Mouse (Mus musculus) fat pad, adult 2 months (tissue): ENCODE measurements at regions not wholly inside any gene's neighbourhood (a gene's known extent, or its start where the extent isn't known, plus 50 kb on each side); places are given as distances from the start of the nearest gene placed in this dataset.
"Not testable (repeated sequence)": the region's sequence is repeated elsewhere in the genome, so short reads cannot be mapped to it uniquely, and the experiment has no call there.

Experiments
- DNase-seq: peaks from one replicate; pipeline ENCODE4 v3.0.0-alpha.2; 2011; ENCODE audit warnings: low read depth, low spot score; ENCODE audit errors: extremely low read depth

DNA sequence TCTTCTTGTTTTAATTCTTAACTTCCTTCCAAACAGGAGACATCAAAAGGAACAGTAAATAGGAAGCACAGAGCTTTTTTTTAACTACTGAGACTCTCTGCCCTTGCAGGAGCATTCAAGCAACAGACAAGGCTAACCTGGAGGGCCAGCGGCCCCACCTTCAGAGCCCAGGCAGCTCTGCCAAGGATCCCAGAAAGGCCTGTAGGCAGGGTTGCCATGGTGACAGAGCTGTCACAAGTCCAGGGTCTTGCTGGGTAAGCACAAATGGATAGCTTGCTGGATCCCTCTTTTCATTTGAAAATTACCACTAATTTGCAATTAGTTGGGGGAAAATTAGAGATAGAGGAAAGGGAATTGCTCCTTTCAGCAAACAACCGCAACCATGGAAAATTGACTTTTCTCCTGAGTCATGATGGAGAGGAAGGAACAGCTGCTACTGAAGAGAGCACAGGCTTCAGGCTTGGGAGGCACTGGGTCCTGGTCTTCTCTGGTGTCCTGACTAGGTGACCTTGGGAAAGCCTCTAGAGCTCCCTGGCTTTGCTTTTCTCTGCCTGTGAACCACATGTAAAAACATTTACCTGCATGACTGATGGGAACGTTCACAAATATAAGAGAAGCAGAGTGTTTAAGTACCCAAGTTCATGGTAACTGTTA is 477.5 kb upstream of the Cdh5 start:
- DNase-seq: no peak

DNA sequence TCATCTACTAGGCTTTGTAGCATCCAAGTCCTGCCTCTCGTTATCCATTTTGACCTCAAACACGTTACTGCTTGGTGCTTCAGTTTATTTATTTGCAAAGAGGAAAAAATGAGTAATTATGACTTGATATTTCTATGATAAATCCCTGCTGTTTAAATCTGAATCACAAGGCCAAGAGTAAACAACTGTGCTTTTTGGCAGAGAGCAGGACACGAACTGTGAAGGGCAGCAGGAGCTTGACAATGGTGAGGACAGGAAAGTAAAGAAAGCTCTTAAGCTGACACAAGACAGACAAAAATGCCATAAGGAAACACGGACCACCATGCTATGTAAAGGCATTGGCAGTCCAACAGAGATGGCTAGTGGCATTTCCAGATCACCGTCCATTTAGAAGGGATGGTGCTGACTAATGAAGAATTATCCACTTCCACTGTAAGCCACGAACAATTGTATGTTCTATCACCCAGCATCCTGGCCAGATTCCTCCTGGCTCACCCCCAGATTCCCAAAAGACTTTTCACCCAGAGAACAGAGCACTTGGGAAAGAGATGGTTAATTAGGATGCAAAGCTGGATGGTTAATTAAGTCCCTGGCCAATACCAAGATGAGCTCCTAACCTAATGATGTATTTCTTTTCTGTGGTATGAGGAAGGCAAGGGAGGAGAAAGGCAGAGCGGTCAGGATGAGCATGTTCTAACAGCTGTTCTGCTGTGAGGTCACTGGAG is 476.1 kb upstream of the Cdh5 start:
- no peak for DNase-seq

DNA sequence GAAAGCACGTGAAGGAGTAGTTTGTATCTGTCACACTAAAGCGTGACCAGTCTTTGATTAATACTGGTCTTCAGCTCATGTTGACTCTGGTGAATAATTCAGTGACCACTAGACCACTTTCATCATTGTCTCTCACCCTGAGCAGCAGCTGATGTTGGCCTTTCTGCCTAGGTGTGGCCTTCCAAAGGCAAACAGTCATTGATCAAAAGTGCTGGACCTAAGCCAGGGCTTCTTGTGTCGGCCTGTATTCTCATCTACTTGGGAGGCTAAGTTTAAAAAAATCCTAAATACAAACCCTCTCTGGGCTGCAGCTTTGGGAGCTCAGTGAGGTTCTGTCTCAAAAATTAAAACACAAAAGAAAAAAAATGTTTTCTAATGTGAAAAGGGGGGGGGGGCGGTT is 475.0 kb upstream of the Cdh5 start:
- no peak for DNase-seq

DNA sequence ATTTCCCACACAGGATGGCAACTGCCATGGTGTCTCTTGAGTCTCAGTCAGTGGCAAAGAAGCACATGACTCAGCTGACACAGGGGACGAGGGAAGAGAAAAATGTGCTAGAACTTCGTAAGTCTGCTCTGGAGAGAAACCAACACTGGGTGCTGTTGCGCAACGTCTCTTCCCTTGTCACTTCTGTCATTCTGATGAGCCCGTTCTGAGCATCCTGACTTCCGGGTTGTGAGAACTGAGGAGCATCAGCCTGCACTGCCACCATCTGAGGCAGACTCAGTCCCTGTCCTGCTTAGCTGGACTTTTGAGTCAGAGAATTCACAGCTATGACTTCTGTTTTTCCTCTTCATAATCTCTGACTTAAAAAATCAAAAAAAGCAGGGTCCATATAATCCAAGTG is 468.9 kb upstream of the Cdh5 start:
- DNase-seq: no peak

DNA sequence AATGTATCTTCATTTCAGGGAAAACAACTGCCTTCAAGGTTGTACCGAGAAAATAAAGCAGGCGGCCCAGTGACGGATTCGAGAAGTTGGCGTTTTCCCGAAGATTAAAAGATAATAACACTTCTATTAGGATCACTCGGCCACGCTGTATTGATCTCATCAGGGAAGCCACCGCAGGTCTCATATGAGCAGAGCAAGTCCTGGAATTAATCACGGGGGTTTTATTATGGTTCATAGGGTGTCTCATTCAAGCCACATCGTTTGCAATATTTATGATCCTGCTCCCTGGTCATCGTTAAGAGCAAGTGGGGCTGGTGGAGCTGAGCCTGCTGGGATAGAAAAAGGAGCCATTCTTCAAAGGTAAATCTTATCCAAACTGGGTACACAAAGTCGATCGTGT is 466.5 kb upstream of the Cdh5 start:
- DNase-seq: no peak

DNA sequence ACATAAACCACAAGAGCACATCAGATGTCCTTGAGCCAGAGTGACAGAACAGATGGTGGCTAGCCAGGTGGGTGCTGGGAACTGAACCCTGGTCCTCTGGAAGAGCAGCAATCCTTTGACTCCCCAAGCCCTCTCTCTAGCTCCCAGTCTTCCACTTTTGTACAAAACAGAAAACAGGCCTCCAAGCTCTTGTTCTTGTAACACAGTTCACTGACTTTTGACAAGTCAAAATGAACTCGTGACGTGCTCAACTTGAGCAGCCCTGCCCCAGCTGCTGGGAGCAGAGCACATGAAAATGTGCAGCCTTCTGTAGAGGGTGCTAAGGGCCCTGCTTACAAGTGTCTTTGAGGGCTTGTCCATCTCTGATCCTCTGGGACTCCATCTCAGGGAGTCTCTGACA is 457.8 kb upstream of the Cdh5 start:
- DNase-seq: no peak

DNA sequence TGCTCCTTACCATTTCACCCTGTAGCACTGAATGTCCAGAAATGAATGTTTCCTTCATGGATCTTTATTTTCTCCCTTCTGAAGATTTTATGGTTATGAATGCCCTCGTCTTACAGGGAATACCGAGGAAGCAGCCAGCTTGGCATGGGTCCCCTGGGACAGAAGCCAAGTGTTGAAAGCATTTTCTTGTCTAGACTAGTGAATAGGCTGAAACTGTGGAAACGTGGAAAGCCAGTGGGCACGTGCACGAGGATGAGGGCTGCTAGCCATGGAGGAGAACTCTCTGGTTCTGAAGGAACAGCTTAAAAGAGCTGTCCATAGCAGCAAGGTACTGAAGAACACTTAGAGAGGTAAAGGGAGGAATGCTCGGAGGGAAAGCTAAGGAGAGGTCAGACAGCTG is 457.3 kb upstream of the Cdh5 start:
- no peak for DNase-seq

DNA sequence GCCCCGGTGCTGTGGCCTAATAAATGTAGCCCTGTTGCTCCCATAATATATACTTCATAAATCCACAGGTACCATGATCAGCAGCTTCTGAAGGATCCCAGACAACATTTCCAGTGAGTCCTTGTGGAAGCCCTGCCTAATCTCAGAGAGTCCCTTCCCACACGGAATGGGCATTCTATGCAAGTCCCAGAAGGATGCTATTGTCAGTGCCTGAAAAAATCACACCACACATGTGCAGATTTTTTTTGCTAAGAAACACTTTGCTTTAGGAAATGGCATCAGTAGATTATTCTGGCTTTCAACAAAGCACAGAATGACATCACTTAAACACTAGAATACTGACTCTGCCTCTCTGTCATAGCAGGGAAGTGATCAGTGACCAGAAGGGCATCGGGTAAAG is 456.6 kb upstream of the Cdh5 start:
- no peak for DNase-seq

DNA sequence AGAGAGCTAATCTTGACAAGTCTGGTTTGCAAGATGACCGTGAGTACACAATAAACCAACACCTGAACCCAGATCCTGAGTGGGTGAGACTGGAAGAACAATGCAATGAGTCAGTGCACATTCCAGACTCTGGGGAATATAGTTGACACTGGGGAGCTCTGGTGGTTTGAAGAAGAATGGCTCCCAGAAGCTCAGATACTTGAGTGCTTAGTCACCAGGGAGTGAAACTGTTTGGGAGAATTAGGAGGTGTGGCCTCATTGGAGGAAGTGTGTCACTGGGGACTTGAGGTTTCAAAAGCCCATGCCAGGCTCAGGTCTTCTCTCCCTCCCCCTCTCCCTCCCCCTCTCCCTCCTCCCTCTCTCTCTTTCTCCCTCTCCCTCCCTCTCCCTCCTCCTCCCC is 436.6 kb upstream of the Cdh5 start:
- DNase-seq: no peak

DNA sequence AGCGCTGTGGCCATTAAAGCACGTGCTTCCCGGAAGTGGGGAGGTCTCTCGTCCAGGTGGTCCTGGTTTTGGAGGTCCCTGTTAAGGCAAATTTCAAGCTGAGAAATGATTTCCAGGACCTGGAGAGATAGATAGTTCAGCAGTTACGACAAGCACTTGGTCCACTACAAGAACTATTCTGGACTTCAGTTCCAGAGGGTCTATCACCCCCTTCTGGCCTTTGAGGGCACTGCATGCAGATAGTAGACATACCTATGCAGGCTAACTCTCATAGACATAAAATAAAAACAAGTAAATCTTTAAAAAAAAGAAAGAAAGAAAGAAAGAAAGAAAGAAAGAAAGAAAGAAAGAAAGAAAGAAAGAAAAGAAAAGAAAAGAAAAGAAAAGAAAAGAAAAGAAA is 415.2 kb upstream of the Cdh5 start:
- not testable (repeated sequence) for DNase-seq

DNA sequence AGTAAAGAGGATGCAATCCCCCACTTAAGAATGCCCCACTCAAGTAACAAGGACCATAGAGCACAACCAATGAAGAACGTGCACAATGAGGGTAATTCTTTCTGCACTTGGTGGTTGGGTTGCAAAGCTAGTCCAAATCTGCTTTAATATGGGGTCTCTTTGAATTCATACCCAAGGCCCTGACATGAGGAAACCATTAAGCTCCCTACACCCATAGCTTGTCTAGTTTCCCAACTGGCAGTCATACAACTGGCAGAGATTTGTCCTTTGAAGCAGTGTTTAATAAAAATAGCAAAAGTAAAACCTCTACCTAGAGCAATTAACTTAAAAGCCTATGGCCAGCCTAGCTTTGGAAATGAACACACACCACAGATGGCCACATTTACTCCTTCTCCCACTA is 411.0 kb upstream of the Cdh5 start:
- no peak for DNase-seq

DNA sequence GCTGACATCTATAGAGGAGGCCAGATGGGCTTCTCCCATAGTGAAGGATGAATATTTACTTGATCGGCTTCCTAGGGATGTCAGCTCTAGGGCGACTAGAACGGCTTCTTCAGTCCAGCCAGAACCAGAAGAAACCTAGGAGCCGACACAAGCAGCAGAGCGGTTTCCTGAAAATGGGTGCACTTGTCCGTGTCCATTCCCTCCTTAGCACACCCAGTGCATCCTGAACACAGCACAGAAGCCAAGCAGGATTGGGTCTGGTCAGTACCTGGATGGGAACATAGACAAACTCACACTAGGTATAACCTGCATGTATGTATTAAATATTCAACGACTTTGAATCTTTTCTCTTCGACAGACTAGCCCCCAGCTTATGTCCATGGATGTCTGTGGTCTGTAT is 407.9 kb upstream of the Cdh5 start:
- no peak for DNase-seq

DNA sequence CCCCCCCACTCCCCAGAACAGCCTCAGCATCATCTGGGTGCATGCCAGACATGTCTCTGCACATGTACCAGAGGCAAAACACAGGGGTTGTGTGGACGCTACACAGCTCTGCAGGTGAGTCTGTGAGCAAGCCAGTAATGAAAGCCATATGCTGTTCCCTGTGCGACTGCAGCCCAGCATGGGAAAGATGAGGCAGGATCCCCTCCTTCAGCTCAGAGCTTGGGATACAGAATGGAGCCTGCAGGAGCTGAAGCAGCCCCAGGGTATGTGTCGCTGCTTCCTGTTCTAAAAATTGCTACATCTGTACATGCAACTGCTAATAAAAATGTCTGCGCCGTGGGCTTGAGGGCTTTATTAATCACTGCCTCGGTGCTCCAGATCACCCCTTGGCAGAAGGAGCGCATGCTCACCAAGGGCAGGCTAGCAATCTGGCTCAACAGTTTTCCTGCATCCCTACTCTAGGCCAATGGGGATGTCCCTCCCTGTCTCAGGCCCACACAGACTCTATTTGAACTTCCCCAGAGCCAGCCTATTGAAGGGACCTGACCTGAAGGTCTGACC is 407.0 kb upstream of the Cdh5 start:
- DNase-seq: no peak

DNA sequence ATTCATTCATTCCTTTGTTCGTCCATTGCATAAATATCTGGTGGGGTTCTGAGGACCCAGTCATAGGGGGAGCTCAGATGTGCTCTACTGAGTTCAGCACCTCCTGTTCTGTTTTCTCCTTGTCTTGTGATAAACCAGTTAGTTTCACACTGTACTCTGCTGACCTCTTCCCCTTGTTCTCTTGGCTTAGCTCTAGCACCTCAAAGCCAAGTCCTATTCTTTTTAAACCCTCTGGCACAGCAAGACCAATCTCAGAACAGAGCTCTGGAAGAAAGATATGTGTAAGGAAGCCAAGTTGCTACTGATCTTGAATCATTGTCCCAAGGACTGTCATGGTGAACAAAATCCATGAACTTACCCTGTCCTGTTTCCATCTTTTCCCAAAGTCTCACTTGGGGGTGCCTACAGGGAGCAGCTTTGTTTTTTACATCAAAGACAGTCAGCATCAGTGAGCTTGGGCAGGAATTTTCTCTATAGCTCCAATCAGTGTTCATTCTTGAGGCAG is 402.4 kb upstream of the Cdh5 start:
- DNase-seq: no peak

DNA sequence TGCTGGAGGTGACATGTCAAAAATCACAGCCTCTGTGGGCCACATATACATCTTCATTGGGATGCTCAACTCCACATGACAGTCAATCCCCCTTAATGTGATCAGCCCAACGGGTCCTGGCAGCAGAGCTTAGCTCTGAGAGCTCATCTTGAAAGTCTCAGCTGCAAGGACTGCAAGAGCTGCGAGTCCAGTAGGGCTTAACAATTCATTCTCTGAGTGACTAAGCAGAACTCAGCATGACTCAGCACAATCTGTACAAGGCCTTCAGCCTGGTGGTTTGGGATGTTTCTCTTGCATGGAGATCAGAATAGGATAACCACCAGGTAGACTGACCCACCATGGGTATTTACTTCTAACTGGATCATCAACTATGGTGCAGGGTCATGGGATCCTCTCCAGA is 399.2 kb upstream of the Cdh5 start:
- DNase-seq: no peak

DNA sequence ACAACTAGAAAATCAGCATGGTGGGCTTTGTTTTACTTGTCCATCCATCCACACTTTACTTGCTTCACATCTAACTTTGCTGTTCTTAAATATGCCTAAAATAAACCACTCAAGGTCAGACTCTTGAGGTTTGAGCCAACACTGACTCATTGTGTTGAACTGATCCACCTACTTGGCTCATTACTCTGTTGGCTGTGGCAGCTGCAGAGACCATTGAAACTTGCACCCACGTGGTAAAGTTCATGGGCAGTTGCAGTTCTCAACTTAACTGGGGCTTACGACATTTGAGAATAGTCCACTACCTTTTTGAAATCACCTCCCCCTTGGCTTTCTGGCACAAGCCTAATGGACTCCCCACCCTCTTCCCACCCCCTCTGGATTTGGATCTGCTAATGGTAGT is 395.3 kb upstream of the Cdh5 start:
- no peak for DNase-seq

DNA sequence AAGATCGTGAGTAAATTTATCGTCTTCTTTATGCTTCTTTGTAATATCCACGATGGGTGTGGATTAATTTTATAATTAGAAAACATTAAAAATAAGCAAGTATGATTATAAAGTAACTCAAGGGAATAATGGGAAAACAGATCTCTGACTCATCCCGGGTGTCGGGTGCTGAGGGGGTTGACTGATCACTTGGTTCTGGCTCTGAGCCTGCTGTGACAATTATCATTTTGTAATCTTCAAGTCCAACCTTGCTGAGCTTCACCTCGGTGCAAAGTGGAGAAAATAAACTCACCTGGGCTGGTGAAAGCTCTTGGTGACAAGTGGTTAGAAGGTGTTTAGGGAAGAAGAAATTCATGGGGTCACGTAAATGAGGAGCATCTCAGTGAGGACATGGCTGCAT is 390.6 kb upstream of the Cdh5 start:
- not testable (repeated sequence) for DNase-seq

DNA sequence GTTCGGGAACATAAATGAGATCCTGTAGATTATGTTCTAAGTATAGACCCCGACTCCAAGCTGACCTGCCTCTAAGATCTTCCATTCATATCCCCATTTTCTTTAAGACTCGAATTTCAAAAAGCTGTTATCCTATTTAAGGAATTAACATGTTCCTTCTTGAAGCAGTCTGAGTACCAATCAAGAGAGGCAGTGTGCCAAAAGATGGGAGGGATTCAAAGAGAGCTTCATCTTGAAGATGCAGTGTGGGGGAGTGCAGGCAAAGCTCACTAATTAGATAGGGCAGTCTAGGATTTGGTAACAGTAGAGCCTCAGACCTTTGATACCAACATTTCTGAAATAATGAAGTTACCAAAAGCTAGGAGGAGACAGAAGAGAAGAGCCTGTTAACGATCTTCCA is 383.7 kb upstream of the Cdh5 start:
- DNase-seq: no peak

DNA sequence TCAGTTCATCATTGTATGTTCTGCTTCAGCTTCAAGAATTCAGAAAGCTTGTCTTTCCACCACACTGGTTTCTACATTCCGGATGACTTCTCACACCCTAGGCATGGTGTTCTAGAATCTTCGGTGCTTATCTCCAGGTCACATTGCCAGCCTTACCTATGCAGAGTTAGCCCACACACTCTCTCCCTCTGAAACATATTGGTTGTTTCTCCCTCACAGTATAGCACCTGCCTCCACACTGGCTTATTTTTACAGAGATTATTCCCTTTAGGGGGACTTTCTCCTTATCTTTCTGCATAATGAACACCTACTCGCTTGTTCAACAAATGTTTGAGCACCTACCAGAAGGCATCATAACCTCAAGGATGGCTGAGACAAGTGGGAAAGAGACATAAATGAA is 368.0 kb upstream of the Cdh5 start:
- no peak for DNase-seq

DNA sequence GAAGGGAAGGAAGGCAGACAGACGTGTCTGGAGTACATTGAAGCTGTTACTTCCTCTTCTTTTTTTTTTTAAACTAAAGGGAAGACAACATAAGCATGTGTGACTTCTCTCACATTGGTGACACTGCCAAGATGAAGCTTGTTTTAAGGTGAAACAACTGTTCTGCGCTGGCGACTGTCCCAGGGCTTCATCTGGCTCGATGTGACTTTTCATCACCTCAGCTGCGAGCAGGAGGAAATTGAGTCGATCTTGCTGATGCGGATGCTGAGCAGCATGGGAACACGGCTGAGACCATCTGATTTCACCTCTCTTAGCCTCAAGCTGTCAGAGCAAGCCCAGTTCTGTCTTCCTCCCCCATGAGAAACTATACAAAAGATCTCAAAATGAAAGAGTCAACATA is 363.1 kb upstream of the Cdh5 start:
- DNase-seq: no peak

DNA sequence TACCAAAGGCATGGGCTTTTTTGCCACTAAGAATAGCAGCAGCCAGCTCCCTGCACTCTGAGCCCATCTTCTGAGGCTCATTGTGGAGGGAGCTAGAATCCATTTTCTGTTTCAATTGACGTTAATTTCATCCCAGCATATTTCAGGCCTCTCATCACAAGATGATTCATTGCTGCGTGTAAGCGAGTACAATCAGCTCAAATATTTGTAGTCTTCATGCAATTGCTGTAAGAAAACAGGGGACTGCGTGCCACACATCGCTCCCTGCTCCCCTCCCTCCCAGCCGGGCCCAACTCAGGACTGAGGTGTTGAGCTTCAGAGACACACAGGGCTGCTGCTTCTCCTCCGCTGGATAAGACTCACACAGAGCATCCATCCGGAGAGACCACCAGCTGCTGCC is 360.0 kb upstream of the Cdh5 start:
- no peak for DNase-seq

DNA sequence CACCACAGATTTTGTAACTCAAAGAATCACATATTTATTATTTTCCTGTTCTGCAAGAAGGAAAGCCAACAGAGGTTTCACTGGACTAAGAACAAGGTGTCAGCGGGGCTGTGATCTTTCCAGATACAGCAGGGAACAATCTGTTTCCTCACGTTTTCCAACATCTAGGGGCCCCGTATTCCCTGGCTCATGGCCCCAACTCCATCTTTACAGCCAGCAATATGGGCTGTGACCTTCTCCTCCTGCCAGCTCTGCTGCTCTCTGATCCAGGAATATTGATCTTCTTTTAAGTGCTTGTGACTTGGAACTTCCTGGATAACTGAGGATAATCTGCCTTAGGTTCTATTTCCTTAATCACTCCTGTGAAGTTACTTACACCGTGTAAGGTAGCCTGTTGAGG is 352.7 kb upstream of the Cdh5 start:
- no peak for DNase-seq
